9 mouse cellular contexts compared by ENCODE assay signal in the genomic region with DNA sequence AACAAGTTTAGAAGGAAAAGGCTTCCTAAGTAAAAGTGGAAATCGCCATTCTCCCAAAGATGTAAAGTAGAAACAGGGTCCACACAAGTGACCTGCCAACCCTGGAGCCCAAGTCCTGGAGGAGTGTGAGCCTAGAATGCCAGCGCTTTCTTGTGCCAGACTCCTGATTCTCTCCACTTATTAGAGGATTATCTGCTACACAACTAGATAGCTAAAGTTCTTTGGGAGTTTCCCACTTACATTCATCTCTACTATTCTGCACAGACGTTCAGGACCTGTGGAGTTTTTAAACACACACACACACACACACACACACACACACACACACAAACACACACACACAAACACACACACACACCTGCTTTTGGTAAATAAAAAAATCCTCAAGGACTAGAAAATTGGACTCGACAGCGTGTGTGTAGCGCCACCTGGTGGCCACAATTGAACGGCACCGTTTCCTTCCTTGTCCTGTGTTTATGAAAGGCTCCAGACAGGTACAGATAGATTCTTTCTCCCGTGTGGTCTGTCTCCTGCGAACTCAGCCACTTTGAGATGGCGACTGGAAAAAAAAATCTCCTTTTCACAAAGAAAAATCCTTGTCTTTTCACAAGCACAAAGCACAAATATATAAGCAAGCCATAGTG. TPM values are rescaled to one million over a fixed set of nuclear protein-coding genes. Genes with fewer than 3 reads are reported as not detected.
A peak's percentile ranks its signal among the peaks of the same experiment; 100 is the strongest.
DNase-seq lines count a peak whose midpoint lies in the region; ATAC-seq and TF ChIP-seq lines count a peak whose summit lies in the region.
"Had no signal": no experiment of that assay in that cellular context is flagged by ENCODE, and none has a peak within 500 bp of the region (broad histone marks: within the 10 kb centered on the region; RNA-seq: fewer than 3 reads in every experiment).

No protein-coding gene starts in this region.

- ATAC-seq in kidney, embryonic 15.5 days (replicated peaks; ENCODE audit: low FRiP score) = no peak
- ATAC-seq in cerebellum, adult (ENCODE audit: insufficient number of reproducible peaks, low FRiP score, low TSS enrichment) = peak; percentile 60; the same call in 1 of the 2 replicates
- ATAC-seq in forebrain, embryonic 16.5 days = peak; percentile 49
- ATAC-seq in neural tube, embryonic 12.5 days (ENCODE audit: low FRiP score, low read depth) = 0 out of 2 replicates have a peak, but pooled peaks have one; percentile 41
- ATAC-seq in stomach, postnatal 0 days (ENCODE audit: low FRiP score, low TSS enrichment) = no peak

- no peak for TF ChIP-seq POLR2A in kidney, adult 2 months (IDR thresholded peaks at IDR 0.05; ENCODE audit: low read depth, low read length)
- no peak for TF ChIP-seq POLR2A in liver, adult 2 months (IDR thresholded peaks at IDR 0.05; ENCODE audit: extremely low read depth, insufficient read depth, low read length)

- H3K4me1 ChIP-seq in kidney, embryonic 15.5 days = peaks cover 5% of the 10 kb centered on the region; the same call in 1 of the 2 replicates
- H3K4me1 ChIP-seq in forebrain, embryonic 16.5 days (replicated peaks; ENCODE audit: control insufficient read depth, insufficient read depth, low read length) = peaks cover 2% of the 10 kb centered on the region; the same call in 1 of the 2 replicates
- H3K4me1 ChIP-seq in kidney, adult 2 months (ENCODE audit: control insufficient read depth, insufficient read depth, low read length) = no peaks in the 10 kb centered on the region
- H3K4me1 ChIP-seq in liver, adult 2 months (ENCODE audit: control insufficient read depth, insufficient read depth, low read length) = 0 out of 2 replicates have a peak, but pooled peaks cover 2% of the 10 kb centered on the region
- peaks cover 4% of the 10 kb centered on the region; the same call in 1 of the 2 replicates for H3K4me1 ChIP-seq in neural tube, embryonic 12.5 days
- no peaks in the 10 kb centered on the region for H3K4me1 ChIP-seq in stomach, postnatal 0 days (replicated peaks; ENCODE audit: control insufficient read depth, insufficient read depth)
- H3K4me1 ChIP-seq: embryonic facial prominence, embryonic 15.5 days had no signal

- no peaks in the 10 kb centered on the region; the same call in 1 of the 2 replicates for H3K27me3 ChIP-seq in kidney, embryonic 15.5 days
- H3K27me3 ChIP-seq in forebrain, embryonic 16.5 days (replicated peaks; ENCODE audit: control insufficient read depth, insufficient read depth, low read length) = no peaks in the 10 kb centered on the region
- no peaks in the 10 kb centered on the region for H3K27me3 ChIP-seq in kidney, adult 2 months (replicated peaks; ENCODE audit: control insufficient read depth, insufficient read depth, low read length)
- no peaks in the 10 kb centered on the region for H3K27me3 ChIP-seq in liver, adult 2 months (ENCODE audit: control insufficient read depth, insufficient read depth, low read length)
- no peaks in the 10 kb centered on the region for H3K27me3 ChIP-seq in neural tube, embryonic 12.5 days (replicated peaks)
- H3K27me3 ChIP-seq in stomach, postnatal 0 days (ENCODE audit: control insufficient read depth, insufficient read depth, low read length) = no peaks in the 10 kb centered on the region
- H3K27me3 ChIP-seq: embryonic facial prominence, embryonic 15.5 days had no signal

- no peaks in the 10 kb centered on the region for H3K36me3 ChIP-seq in kidney, embryonic 15.5 days
- no peaks in the 10 kb centered on the region for H3K36me3 ChIP-seq in forebrain, embryonic 16.5 days (ENCODE audit: control insufficient read depth, insufficient read depth)
- no peaks in the 10 kb centered on the region for H3K36me3 ChIP-seq in kidney, adult 2 months (ENCODE audit: control insufficient read depth, insufficient read depth, low read length)
- H3K36me3 ChIP-seq in liver, adult 2 months (ENCODE audit: control insufficient read depth, insufficient read depth, low read length) = no peaks in the 10 kb centered on the region
- H3K36me3 ChIP-seq in neural tube, embryonic 12.5 days = no peaks in the 10 kb centered on the region
- H3K36me3 ChIP-seq in stomach, postnatal 0 days (ENCODE audit: control insufficient read depth, insufficient read depth, low read length) = no peaks in the 10 kb centered on the region
- H3K36me3 ChIP-seq: embryonic facial prominence, embryonic 15.5 days had no signal

- TF ChIP-seq CTCF in kidney, adult 2 months (conservative IDR thresholded peaks at IDR 0.05; ENCODE audit: insufficient read depth, insufficient read length, low read depth, low read length) = peak; percentile 91
- peak; percentile 88 for TF ChIP-seq CTCF in liver, adult 2 months (IDR thresholded peaks at IDR 0.05; ENCODE audit: low read depth, low read length)
- TF ChIP-seq CTCF in stomach, postnatal 0 days (IDR thresholded peaks at IDR 0.05; ENCODE audit: low read depth) = peak; percentile 94

- WGBS in kidney, embryonic 15.5 days = 21% methylated on average over 11 of the region's 11 CpGs
- WGBS in forebrain, embryonic 16.5 days = 19% methylated on average over 11 of the region's 11 CpGs
- WGBS in kidney, adult 2 months = 18% methylated on average over 11 of the region's 11 CpGs
- 17% methylated on average over 11 of the region's 11 CpGs for WGBS in liver, adult 2 months
- WGBS in neural tube, embryonic 12.5 days = 21% methylated on average over 11 of the region's 11 CpGs
- 16% methylated on average over 11 of the region's 11 CpGs for WGBS in stomach, postnatal 0 days

- H3K9ac ChIP-seq in kidney, embryonic 15.5 days = no peak overlapping the region
- H3K9ac ChIP-seq in forebrain, embryonic 16.5 days (replicated peaks; ENCODE audit: low read depth, low read length) = no peak overlapping the region
- H3K9ac ChIP-seq in liver, adult 2 months (ENCODE audit: low read depth, low read length) = no peak overlapping the region
- H3K9ac ChIP-seq in neural tube, embryonic 12.5 days = no peak overlapping the region
- H3K9ac ChIP-seq in stomach, postnatal 0 days (ENCODE audit: low read length) = no peak overlapping the region
- H3K9ac ChIP-seq: embryonic facial prominence, embryonic 15.5 days had no signal

- no peaks in the 10 kb centered on the region for H3K79me2 ChIP-seq in liver, adult 2 months (ENCODE audit: control insufficient read depth, insufficient read depth, low read length)

- H3K27ac ChIP-seq in kidney, embryonic 15.5 days = no peak overlapping the region
- no peak overlapping the region for H3K27ac ChIP-seq in forebrain, embryonic 16.5 days (ENCODE audit: low read length)
- no peak overlapping the region for H3K27ac ChIP-seq in kidney, adult 2 months (ENCODE audit: insufficient read depth, low read depth, low read length)
- no peak overlapping the region for H3K27ac ChIP-seq in liver, adult 2 months (replicated peaks; ENCODE audit: insufficient read depth, low read depth, low read length)
- H3K27ac ChIP-seq in neural tube, embryonic 12.5 days = no peak overlapping the region
- H3K27ac ChIP-seq in stomach, postnatal 0 days (replicated peaks) = no peak overlapping the region
- H3K27ac ChIP-seq: embryonic facial prominence, embryonic 15.5 days had no signal

- H3K9me3 ChIP-seq in kidney, embryonic 15.5 days (replicated peaks) = no peaks in the 10 kb centered on the region
- H3K9me3 ChIP-seq in forebrain, embryonic 16.5 days (ENCODE audit: control insufficient read depth, low read length) = no peaks in the 10 kb centered on the region
- H3K9me3 ChIP-seq in neural tube, embryonic 12.5 days = no peaks in the 10 kb centered on the region
- no peaks in the 10 kb centered on the region for H3K9me3 ChIP-seq in stomach, postnatal 0 days (ENCODE audit: control insufficient read depth, low read length)
- H3K9me3 ChIP-seq: embryonic facial prominence, embryonic 15.5 days had no signal

- no peak overlapping the region for H3K4me2 ChIP-seq in kidney, embryonic 15.5 days
- no peak overlapping the region for H3K4me2 ChIP-seq in forebrain, embryonic 16.5 days (ENCODE audit: low read length)
- no peak overlapping the region for H3K4me2 ChIP-seq in neural tube, embryonic 12.5 days (replicated peaks)
- no peak overlapping the region for H3K4me2 ChIP-seq in stomach, postnatal 0 days (replicated peaks; ENCODE audit: low read depth)
- H3K4me2 ChIP-seq: embryonic facial prominence, embryonic 15.5 days had no signal

- no peak for TF ChIP-seq EP300 in stomach, postnatal 0 days (optimal IDR thresholded peaks at IDR 0.05)

- peak; percentile 84 for DNase-seq in kidney, adult 18-20 months
- peak; percentile 77 for DNase-seq in kidney, adult 2 months
- peak; percentile 48 for DNase-seq in liver, adult 2 months (ENCODE audit: extremely low read depth, low read depth, low spot score)
- peak; percentile 83 for DNase-seq in stomach, postnatal 0 days (ENCODE audit: low spot score)

- no peak overlapping the region for H3K4me3 ChIP-seq in kidney, embryonic 15.5 days (replicated peaks)
- H3K4me3 ChIP-seq in forebrain, embryonic 16.5 days (replicated peaks; ENCODE audit: low read length) = no peak overlapping the region
- no peak overlapping the region for H3K4me3 ChIP-seq in kidney, adult 2 months (ENCODE audit: insufficient read depth, low read depth, low read length)
- H3K4me3 ChIP-seq in liver, adult 2 months (ENCODE audit: insufficient read depth, low read depth, low read length) = no peak overlapping the region
- no peak overlapping the region for H3K4me3 ChIP-seq in neural tube, embryonic 12.5 days
- H3K4me3 ChIP-seq in stomach, postnatal 0 days (ENCODE audit: low read depth, low read length) = no peak overlapping the region
- H3K4me3 ChIP-seq: embryonic facial prominence, embryonic 15.5 days had no signal

RNA-seq across cellular contexts. Expression of a gene that starts 6.7 kb away (rescaled TPM):
- polyA plus RNA-seq in kidney, embryonic 15.5 days (2015; fragmentation: Nextera tagmentation; extraction: Ambion mirVana) = 4.6 and 5.5 TPM in 2 replicates
- 0.11 TPM in 1 of 2 replicates, not detected in the other for polyA plus RNA-seq in forebrain, embryonic 16.5 days (2015; fragmentation: Nextera tagmentation; extraction: Ambion mirVana)
- polyA plus RNA-seq in kidney, adult 2 months (2012; rRNA removed) = 0.77 and 1.1 TPM in 2 replicates
- total RNA-seq in liver, adult 2 months (2014; rRNA removed) = 0.37 and 0.54 TPM in 2 replicates
- polyA plus RNA-seq in liver, adult 2 months (2012; rRNA removed) = 0.14 TPM in 1 of 2 replicates, not detected in the other
- 0.09 TPM in 1 of 2 replicates, not detected in the other for polyA plus RNA-seq in neural tube, embryonic 12.5 days (2016; fragmentation: Nextera tagmentation; extraction: Ambion mirVana)
- 27.4 and 29.6 TPM in 2 replicates for polyA plus RNA-seq in stomach, postnatal 0 days (2015; fragmentation: Nextera tagmentation; extraction: Ambion mirVana)

Comparison
In these comparisons a context has a peak if more than half of its experiments do, and no peak if none do; other contexts are left out.
1. ATAC-seq: peak in cerebellum, adult (single experiment), forebrain, embryonic 16.5 days (single experiment) and neural tube, embryonic 12.5 days (single experiment); none in kidney, embryonic 15.5 days (single experiment) and stomach, postnatal 0 days (single experiment).
2. Peak in every context shown above with its lines, with median percentiles within 50 percentile points of each other: DNase-seq and CTCF ChIP-seq.